Mouse (Mus musculus) spleen, postnatal 10 days (tissue): ENCODE data around the gene Llgl1.

Experiments
- DNase-seq, 2 experiments: peaks; one replicate each; pipeline ENCODE4 v3.0.0; 2021 to 2022; ENCODE audit warnings: low spot score in 2 of 2

Gene Llgl1

GRCm38 (mm10) chr11:60699524-60700075, at the start of gene Llgl1:
TSS of gene Llgl1 (plus strand) at chr11:60699723.
- peak; percentile 84 to 86 for DNase-seq

GRCm38 (mm10) chr11:60696165-60696564, 3.4 kb upstream of the Llgl1 start:
- peak in 1 of 2 experiments; percentile 20 for DNase-seq

DNA sequence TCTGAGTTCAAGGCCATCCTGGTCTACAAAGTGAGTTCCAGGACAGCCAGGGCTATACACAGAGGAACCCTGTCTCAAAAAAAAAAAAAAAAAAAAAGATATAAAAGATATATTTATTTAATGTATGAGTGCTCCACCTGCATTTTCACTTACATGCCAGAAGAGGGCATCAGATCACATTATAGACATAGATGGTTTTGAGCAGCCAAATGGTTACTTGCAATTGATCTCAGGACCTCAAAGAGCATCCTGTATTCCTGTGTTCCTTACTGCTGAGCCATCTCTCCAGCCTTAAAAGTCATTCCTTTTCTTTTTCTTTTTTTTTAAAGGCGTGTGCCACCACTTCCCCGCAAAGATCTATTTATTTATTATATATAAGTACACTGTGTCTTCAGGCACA, 2.0 kb upstream of the Llgl1 start:
- DNase-seq = no peak

DNA sequence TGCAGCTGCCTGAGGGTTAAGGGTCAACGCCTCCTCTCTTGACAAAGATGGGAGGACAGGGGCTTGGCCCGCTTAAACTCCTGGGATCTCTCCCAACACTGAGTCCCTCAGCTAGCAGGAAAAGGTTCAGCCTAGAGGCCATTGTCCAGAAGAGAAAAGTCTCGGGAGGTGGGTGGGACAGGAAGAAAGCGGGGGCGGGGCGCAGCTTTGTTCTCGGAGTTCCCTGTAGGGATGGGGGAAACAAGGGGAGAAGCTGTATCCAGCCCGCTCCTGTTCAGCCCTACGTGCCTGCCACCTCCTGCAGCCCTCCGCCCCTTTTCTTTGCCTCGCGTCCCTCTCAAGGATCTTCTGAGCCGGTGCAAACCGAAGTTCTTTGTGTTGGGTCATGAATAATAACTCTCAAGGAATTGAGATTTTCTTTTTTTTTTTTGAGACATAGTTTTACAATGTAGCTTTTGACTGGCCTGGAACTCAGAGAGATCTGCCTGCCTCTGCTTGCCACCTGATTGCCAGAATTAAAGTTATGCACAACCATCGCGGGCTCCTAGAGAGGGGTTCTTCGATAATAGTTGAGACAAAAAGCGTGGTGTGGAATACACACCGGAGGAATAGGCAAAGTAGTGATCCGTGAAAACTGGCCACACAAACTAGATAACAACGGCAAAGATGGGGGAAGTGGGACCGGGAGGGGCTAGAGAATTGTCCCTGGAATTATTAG, 558 bp upstream of the Llgl1 start:
- peak; percentile 39 to 54 for DNase-seq

DNA sequence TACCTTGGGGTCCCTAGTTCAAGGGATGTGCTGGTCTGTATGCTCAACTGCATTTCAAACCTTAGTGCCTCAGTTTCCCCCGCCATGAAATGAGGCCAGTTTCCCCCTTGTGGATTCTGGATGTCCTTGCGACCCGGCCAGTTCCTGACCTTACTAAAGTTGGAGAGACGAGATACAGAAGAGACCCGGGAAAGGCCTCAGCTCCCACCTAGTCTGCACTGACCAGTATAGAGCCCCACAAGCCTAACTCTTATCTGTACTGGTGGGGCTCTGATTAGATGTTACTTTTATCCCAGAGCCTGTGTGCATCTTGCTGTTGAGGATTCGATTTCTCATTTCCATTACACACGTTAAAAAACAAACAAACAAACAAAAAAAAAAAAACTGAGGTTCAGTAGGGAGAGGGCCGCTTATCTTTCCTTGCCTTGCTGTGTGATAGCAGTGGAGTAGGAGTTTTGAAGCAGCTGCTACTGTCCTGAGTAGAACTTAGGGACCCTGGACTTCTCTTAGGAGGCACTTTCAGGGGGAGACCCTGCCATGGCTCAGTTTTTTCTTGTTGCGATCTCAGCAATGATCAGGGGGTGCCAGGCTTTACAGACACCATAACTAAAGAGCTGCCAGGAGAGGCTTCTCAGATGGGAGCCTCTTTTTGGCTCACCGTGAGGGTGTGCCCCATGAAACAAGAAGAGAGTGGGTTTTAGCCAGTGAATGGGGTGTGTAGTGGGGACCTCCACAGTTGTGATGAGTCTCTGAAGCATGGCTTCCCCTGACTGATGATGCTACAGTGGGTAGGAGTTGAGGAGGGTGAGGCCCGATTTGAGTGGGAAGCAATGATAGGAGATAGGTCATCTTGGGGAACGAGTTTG, 1.0 kb downstream of the Llgl1 start:
- DNase-seq = peak; percentile 11 to 20

- peak; percentile 7 to 13 for DNase-seq
These were observed 2.1 kb downstream of the Llgl1 start for GRCm38 (mm10) chr11:60701611-60702010.

GRCm38 (mm10) chr11:60703131-60703530, 3.6 kb downstream of the Llgl1 start:
- peak; percentile 57 to 81 for DNase-seq

DNA sequence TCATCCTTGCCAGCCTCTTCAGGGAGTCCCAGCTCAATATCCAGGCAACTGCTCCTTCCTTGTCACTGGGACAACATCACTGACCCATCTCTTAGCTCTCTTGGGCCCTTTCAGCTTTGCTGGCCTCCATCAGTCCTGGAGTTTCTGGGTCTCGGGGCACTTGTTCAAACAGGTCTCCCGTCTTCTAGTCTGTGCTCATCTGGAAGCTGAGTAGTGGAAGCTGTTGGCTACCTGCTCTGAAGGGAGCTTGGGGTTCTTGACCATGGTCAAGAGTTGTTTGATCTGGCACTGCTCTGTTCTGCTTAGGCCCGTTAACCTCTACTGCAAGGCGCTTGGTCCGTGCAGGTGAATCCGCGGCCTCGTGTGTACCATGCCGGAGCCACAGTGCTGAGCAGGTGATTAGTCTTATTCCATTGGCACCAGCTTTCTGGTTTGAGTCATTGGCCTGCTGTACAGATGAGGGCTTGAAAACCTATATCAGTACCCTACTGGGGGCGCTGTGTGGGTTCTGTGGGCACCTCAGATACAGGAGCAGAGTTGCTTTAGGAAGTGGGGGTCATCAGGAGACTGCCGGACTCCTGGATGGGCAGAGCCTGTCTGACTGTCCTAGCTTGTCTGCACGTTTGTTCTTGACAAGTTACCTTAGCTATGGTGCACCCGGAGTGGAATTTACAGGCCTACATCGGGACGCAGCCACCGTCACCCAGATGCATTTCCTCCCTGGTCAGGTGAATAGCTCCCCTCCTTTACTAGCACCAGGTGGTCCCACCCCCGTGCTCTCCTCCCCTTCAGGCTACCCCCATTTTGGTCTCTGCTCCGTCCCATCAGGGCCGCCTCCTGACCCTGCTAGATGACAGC, 4.7 kb downstream of the Llgl1 start:
- DNase-seq = peak; percentile 4 to 12

- DNase-seq = no peak
These were observed 5.7 kb downstream of the Llgl1 start for GRCm38 (mm10) chr11:60705255-60705654.

DNA sequence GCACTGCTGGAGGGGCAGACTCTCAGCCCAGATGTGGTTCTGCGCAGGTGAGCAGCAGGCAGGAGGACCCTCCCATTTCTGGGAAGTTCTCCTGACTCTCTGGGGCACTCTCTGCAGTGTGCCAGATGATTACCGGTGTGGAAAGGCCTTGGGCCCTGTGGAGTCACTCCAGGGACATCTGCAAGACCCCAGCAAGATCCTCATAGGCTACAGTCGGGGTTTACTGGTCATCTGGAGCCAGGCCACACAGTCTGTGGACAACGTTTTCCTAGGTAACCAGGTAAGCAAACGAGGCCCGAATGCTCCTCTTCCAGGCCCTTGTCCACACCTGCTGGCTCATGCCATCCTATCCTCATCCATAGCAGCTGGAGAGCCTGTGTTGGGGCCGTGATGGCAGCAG, 6.6 kb downstream of the Llgl1 start:
- no peak for DNase-seq

DNA sequence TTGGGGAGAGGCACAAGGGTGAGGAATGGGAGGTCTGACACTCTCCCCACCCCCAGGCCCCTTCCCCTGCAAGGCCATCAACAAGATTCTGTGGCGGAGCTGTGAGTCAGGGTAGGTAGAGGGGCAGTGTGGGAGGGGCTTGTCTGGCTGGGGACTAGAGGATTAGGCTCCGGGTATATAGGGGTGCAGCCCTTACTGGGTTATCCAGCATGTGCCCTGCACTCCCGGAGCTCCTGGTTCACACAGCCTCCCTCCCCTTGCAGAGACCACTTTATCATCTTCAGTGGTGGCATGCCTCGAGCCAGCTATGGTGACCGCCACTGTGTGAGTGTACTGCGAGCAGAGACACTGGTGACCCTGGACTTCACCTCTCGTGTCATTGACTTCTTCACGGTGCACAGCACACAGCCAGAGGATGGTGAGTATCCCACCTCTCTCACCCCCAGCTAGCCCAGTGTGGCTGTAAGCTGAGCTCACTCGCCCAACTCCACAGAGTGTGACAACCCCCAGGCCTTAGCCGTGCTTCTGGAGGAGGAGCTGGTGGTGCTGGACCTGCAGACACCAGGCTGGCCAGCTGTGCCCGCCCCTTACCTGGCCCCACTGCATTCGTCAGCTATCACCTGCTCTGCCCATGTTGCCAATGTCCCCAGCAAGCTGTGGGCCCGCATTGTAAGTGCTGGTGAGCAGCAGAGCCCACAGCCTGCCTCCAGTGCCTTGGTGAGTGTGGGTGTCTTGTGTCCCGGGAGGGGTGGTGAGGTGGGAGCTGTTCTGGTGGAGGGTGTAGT, 7.4 kb downstream of the Llgl1 start:
- peak in 1 of 2 experiments; percentile 13 for DNase-seq

DNA sequence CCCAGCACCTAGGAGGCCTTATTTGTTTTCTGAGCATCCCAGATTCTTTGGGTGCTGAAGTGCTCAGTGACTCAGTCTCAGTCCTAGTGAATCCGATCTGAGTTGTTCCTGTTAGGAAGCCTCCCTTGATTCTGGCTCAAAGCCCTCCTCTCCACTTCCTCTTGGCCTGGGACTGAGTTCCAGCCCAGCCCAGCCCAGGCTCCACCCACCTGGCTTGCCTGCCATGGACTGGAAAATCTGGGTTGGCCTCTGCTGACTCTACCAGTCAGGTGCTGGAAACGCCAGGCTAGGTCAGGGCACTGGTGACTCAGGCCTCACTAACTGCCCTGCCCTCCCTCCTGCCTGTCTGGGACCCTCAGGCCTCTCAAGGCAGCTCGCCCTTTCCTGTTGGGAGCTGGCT, 8.1 kb downstream of the Llgl1 start:
- peak in 1 of 2 experiments; percentile 29 for DNase-seq

DNA sequence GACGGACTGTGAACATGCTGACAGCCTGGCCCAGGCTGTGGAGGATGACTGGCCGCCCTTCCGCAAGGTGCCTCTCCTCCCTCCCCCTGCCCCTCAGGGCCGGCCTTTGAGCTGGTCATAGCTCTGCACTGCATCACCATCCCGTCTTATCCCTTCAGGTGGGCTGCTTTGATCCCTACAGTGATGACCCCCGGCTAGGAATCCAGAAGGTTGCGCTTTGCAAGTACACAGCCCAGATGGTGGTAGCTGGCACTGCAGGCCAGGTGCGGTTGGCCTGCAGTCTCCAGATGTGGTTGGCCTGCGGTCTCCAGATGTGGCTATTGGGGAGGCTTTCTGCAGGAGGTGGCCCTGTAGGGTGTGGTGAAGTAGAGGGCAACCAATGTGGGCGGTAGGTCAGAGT, 9.1 kb downstream of the Llgl1 start:
- DNase-seq = peak in 1 of 2 experiments; percentile 8

DNA sequence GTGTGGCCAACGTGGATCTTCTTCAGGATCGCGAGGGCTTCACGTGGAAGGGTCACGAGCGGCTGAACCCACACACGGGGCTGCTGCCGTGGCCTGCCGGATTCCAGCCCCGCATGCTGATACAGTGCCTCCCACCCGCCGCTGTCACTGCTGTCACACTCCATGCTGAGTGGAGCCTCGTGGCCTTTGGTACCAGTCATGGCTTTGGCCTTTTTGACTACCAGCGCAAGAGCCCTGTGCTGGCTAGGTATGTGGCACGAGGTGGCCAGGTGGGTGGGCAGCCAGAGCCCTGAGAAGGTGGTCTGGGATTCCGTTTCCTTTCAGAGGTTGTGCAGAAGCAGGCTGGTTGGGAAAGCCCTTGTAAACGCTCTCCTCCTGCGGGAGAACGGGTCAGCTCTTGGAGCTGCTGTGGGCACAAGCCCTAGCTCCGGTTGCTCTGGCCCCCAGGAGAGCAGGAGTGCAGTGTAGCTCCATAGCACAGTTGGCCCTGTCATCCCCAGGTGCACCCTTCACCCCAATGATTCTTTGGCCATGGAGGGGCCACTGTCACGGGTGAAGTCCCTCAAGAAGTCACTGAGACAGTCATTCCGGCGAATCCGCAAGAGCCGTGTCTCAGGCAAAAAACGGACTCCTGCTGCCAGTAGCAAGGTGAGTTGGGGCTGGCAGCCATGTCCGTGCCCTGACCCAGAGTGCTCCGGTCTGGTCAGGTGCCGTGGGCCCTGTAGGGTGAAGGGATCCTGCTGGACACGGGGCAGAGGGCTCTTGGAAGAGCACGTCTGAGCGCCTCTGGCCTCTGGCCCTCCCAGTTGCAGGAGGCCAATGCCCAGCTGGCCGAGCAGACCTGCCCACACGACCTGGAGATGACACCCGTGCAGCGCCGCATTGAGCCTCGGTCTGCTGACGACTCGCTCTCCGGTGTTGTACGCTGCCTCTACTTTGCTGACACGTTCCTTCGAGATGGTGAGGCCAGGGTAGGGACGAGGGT, 10.2 kb downstream of the Llgl1 start:
- DNase-seq = peak in 1 of 2 experiments; percentile 11

- DNase-seq = peak in 1 of 2 experiments; percentile 10
These were observed 11.7 kb downstream of the Llgl1 start for GRCm38 (mm10) chr11:60711218-60711617.

DNA sequence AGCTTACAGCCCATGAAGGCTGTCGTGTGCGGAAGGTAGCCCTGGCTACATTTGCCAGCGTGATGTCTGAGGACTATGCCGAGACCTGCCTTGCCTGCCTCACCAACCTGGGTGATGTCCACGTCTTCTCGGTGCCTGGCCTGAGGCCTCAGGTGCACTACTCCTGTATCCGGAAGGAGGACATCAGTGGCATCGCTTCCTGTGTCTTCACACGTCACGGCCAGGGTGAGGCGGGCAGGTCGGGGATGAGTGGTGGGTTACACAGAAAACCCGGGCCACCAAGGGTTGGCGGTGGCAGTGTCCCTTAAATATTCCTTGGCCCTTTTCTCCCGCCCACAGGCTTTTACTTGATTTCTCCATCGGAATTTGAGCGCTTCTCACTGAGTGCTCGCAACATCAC, 12.5 kb downstream of the Llgl1 start:
- DNase-seq = peak in 1 of 2 experiments; percentile 12

DNA sequence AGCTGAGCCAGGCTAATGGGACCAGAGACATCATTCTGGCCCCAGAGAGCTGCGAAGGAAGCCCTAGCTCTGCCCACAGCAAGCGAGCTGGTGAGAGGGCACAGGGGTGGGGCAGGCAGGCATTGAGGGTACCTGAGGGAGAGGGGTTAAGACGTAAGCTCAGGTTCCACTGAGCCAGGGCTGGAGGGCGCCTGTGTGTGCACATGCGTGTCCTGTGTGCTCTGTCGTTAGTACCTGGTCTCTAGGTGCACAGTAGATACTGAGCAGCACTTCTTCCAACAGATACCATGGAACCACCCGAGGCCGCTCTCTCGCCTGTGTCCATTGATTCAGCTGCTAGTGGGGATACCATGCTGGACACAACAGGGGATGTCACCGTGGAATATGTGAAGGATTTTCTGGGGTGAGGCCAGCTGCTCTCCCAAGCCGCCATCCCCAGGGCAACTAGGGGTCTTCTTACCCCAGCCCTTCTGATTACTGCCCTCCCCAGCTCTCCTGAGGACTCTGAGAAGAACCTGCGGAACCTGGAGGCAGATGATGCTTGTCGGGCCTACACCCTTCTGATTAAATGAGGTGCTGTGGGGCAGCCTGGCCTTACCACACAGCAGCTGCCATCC, 13.2 kb downstream of the Llgl1 start:
- peak in 1 of 2 experiments; percentile 11 for DNase-seq

DNA sequence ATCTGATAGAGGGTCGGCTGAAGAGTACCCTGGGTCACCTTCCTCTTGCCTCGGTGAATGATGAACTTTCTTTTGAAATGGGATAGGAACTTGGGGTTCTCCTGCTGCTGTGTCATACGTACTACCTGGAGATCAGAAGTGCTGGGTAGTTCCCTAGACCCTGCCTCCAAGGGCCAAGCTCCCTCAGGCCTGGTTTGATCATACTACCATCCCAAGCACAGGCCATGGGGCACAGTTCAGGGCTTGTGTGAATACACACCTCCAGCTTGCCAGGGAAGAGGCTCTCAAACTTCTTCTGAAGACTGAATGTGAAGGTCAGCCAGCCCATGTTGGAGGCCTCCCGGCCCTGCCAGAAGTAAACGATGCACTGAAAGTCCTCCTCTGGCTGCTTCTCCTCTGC, 16.3 kb downstream of the Llgl1 start:
- no peak for DNase-seq

- no peak for DNase-seq
These were observed 19.7 kb downstream of the Llgl1 start for GRCm38 (mm10) chr11:60719263-60719662.
